Mouse (Mus musculus) erythroblast, embryonic 14.5 days (primary cell): ENCODE data around the gene Ctsh.

ENCODE experiments used
- GATA1 ChIP-seq: IDR thresholded peaks from 2 replicates; pipeline ENCODE4 v1.6.1; 2012; ENCODE audit warnings: low read length, inconsistent platforms, mixed read lengths
- TAL1 ChIP-seq: IDR thresholded peaks from 3 replicates; pipeline ENCODE4 v1.6.1; 2012; ENCODE audit warnings: low read length, inconsistent platforms, mixed read lengths

DNA sequence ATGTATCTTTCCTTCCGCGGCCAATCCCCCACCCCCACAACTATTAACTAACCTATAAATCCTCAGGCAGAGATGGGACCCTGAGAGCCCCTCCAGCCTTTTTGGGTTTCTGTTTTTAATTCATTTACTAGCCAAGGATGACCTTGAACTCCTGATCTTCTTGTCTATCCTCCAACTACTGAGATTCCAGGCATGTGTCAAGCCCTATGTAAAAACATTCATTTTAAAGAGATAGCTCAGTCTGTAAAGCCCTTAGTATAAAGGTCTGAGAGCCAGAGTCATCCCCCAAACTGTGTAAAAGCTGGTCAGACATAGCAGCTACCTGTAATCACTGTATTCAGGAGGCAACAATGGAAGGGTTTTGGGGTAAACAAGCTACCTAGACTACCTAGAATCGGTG is 2.0 kb downstream of the Ctsh start:
- no peak for TF ChIP-seq GATA1
- TF ChIP-seq TAL1 = no peak
